Mouse (Mus musculus): ENCODE measurements at regions not wholly inside any gene's neighbourhood (a gene's known extent, or its start where the extent isn't known, plus 50 kb on each side); places are given as distances from the start of the nearest gene placed in this dataset.

GRCm38 (mm10) chr6:101593782-101594641, 216.3 kb upstream of the Pdzrn3 start:
- DNase-seq (ENCODE audit: low read depth) = peak; percentile 42

DNA sequence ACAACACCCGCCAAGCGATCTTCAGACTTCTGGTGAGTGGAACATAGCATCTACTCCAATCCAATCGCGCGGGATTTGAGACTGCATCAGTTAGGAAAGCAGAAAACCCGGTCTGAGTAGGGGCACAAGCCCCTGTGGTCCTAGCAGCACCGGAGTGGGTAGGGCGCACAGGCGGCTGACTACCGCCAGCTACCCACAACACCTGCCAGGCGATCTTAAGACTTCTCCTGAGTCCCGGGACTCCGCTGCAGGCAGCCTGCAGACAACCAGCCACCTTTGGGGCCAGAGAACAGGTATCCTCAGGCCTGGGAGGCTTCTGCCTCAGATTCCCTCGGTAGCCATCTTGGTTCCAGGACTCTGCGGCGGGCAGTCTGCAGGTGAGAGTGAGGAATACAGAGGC, 208.2 kb upstream of the Pdzrn3 start:
- DNase-seq (ENCODE audit: low read depth) = no peak

- DNase-seq (ENCODE audit: low read depth) = peak; percentile 16
Observed at GRCm38 (mm10) chr6:101580824-101581223, 203.1 kb upstream of the Pdzrn3 start.

- DNase-seq (ENCODE audit: low read depth) = no peak
Observed at GRCm38 (mm10) chr6:101556096-101556495, 178.4 kb upstream of the Pdzrn3 start.

GRCm38 (mm10) chr6:101554965-101555604, 177.4 kb upstream of the Pdzrn3 start:
- no peak for DNase-seq (ENCODE audit: low read depth)

GRCm38 (mm10) chr6:101550501-101551268, 173.0 kb upstream of the Pdzrn3 start:
- DNase-seq (ENCODE audit: low read depth) = no peak

- DNase-seq (ENCODE audit: low read depth) = peak; percentile 70
Observed at GRCm38 (mm10) chr6:101537581-101537980, 159.9 kb upstream of the Pdzrn3 start.

- DNase-seq (ENCODE audit: low read depth) = peak; percentile 81
Observed at GRCm38 (mm10) chr6:101534214-101535052, 156.7 kb upstream of the Pdzrn3 start.

GRCm38 (mm10) chr6:101532436-101532835, 154.7 kb upstream of the Pdzrn3 start:
- peak; percentile 67 for DNase-seq (ENCODE audit: low read depth)

DNA sequence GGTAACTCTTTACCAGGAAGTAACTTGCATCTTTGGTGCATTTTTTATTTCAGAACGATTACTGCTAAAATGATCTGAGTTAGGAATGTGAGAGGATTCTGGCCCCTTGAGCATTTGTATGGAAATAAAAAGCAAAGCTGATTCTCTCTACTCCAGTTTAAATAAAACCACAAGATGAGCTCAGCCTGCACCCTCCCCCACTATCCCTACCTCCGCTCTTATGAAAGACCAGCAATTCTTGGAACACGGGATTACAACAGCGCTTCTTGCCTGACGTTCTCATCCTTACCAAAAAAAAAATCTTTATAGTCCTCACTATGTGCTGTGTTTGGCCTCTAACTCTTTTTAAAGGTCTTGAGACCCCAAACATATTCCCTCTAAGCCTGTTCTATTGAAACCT, 154.2 kb upstream of the Pdzrn3 start:
- DNase-seq (ENCODE audit: low read depth) = peak; percentile 80

GRCm38 (mm10) chr6:101525129-101525528, 147.4 kb upstream of the Pdzrn3 start:
- DNase-seq (ENCODE audit: low read depth) = peak; percentile 11

GRCm38 (mm10) chr6:101521316-101521715, 143.6 kb upstream of the Pdzrn3 start:
- peak; percentile 55 for DNase-seq (ENCODE audit: low read depth)

GRCm38 (mm10) chr6:101520755-101521154, 143.1 kb upstream of the Pdzrn3 start:
- no peak for DNase-seq (ENCODE audit: low read depth)

DNA sequence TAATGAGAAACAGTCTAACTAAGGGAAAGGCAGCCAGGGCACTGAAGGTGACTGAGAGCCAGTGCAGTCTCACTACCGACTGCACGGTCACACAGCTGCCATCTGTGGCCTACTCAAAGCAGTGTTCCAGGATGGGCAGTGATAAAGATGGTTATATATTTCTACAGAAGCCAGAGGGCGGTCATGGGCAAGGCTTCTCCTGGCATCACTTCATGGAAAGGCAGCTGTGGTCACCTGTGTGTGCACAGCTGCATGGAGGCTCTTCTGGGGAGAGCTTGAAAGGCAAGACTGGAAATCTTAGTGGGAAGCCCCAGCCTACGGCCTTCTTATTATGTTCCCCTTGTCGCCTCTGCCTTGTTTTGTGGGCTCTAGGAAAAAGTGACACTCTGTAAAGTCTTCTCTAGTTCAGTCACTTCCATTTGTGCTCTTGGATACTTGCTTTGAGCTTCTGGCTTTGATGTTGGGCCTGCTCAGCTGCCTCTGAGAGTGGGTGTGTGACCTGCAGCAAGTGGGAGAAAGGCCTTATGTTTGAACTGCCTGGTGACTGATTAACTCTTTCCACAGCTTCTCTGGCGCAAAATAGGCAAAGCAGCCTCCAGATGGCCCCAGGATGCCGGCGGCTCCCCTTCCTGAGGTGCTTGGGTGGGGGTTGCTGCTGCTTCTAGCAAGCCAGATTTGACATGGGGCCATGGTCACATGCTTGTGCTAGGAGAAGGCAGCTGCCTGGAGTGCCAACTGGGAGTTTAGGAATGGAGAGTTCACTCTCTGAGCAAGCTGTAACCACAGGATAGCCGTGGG, 141.4 kb upstream of the Pdzrn3 start:
- peak; percentile 65 for DNase-seq (ENCODE audit: low read depth)

DNA sequence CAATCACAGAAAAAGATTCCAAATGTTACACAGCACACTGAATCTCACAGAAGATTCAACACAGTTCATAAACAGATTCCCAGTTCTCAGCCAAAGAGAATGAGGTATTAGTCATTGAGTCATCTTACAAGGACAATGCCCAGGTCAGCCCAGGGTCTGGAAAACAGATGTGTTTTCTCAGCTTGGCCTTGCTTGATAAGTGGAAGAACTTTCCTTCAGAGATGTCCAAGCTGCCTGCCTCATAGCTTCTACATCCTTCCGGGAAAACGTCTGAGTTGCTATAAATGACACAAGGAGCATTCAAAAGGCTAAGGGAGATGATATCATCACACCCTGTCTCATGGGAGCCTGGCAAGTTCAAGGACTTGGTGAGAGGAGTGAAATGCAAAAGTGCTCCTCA, 139.9 kb upstream of the Pdzrn3 start:
- peak; percentile 12 for DNase-seq (ENCODE audit: low read depth)

- DNase-seq (ENCODE audit: low read depth) = no peak
Observed at GRCm38 (mm10) chr6:101513696-101514095, 136.0 kb upstream of the Pdzrn3 start.

GRCm38 (mm10) chr6:101502149-101502548, 124.5 kb upstream of the Pdzrn3 start:
- no peak for DNase-seq (ENCODE audit: low read depth)

DNA sequence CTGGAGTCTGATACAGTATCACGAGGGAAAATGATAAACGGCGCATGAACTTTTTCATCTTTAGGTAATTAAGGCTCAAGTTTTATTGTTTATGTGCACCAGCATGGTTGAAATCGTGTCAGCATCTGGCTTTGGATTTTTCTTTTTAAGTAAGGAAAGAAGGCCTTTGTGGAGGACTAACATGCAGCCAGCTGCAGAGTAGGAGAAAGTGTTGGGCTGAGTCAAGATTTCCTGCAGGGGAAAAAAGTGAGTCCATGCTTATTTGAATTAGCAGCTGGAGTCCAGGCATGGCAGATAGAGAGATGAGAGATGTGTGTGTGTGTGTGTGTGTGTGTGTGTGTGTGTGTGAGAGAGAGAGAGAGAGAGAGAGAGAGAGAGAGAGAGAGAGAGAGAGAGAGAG, 124.0 kb upstream of the Pdzrn3 start:
- DNase-seq (ENCODE audit: low read depth) = no peak

- DNase-seq (ENCODE audit: low read depth) = no peak
Observed at GRCm38 (mm10) chr6:101500202-101500601, 122.5 kb upstream of the Pdzrn3 start.

DNA sequence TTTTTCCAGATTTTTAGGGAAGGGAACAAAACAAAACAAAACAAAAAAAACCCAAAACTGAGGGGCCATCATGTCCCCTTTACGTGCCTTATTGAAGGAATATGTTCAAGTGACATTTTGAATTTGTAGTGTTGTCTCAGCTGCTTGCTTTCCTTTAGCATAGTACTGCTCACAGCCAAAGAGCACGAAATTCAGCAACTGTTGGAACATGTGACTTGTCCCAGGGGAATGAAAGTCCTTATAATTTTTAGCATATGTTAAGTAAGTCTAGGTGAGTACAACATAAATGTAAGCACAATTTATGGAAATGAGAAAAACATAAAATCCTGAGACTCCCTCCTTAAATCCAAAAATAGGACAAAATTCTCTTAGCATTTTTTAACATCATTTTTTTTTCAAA, 110.8 kb upstream of the Pdzrn3 start:
- DNase-seq (ENCODE audit: low read depth) = no peak
